Mouse (Mus musculus) urinary bladder, postnatal 14 days (tissue): Measurements from ENCODE around the gene Hnrnpf.
"Not testable (repeated sequence)": the region's sequence is repeated elsewhere in the genome, so short reads cannot be mapped to it uniquely, and the experiment has no call there.

ENCODE experiments used
- DNase-seq: peaks from one replicate; pipeline ENCODE4 v3.0.0; 2021; ENCODE audit warnings: low spot score

Hnrnpf gene

GRCm38 (mm10) chr6:117900126-117901080, at the start of gene Hnrnpf:
Hnrnpf (plus strand) TSS chr6:117900324.
- no peak for DNase-seq

GRCm38 (mm10) chr6:117851747-117852146, 48.4 kb upstream of the Hnrnpf start:
- DNase-seq: no peak

GRCm38 (mm10) chr6:117857990-117858389, 42.1 kb upstream of the Hnrnpf start:
- no peak for DNase-seq

- DNase-seq: no peak
Measured at GRCm38 (mm10) chr6:117861848-117862247, 38.3 kb upstream of the Hnrnpf start, which contains the start of gene Zfp239. Zfp239 (plus strand) TSS chr6:117862100.

- no peak for DNase-seq
Measured at GRCm38 (mm10) chr6:117862465-117862864, 37.7 kb upstream of the Hnrnpf start.

GRCm38 (mm10) chr6:117862899-117863620, 37.1 kb upstream of the Hnrnpf start:
- peak; percentile 39 for DNase-seq

- DNase-seq: no peak
Measured at GRCm38 (mm10) chr6:117863751-117864150, 36.4 kb upstream of the Hnrnpf start.

- DNase-seq: no peak
Measured at GRCm38 (mm10) chr6:117868187-117868586, 31.9 kb upstream of the Hnrnpf start.

GRCm38 (mm10) chr6:117871034-117871433, 29.1 kb upstream of the Hnrnpf start:
- DNase-seq: no peak

- DNase-seq: not testable (repeated sequence)
Measured at GRCm38 (mm10) chr6:117873450-117873849, 26.7 kb upstream of the Hnrnpf start.

GRCm38 (mm10) chr6:117874621-117875281, 25.4 kb upstream of the Hnrnpf start:
- DNase-seq: no peak

GRCm38 (mm10) chr6:117878700-117879407, 21.3 kb upstream of the Hnrnpf start:
- peak; percentile 90 for DNase-seq

GRCm38 (mm10) chr6:117879408-117880115, 20.6 kb upstream of the Hnrnpf start:
- peak; percentile 99 for DNase-seq

- DNase-seq: no peak
Measured at GRCm38 (mm10) chr6:117880394-117880838, 19.7 kb upstream of the Hnrnpf start.

- no peak for DNase-seq
Measured at GRCm38 (mm10) chr6:117881229-117881628, 18.9 kb upstream of the Hnrnpf start.

GRCm38 (mm10) chr6:117881997-117882396, 18.1 kb upstream of the Hnrnpf start:
- no peak for DNase-seq

- DNase-seq: no peak
Measured at GRCm38 (mm10) chr6:117885943-117886342, 14.2 kb upstream of the Hnrnpf start.

GRCm38 (mm10) chr6:117888032-117888431, 12.1 kb upstream of the Hnrnpf start:
- DNase-seq: no peak

- DNase-seq: no peak
Measured at GRCm38 (mm10) chr6:117888642-117889096, 11.5 kb upstream of the Hnrnpf start.

- DNase-seq: no peak
Measured at GRCm38 (mm10) chr6:117890257-117890656, 9.9 kb upstream of the Hnrnpf start.
